Mouse (Mus musculus): ENCODE measurements around the gene Hoxb5. TPM values are rescaled to one million over a fixed set of nuclear protein-coding genes. Genes with fewer than 3 reads are reported as not detected.

Gene Hoxb5
- polyA plus RNA-seq (2011; ENCODE audit: insufficient read depth, insufficient read length, low replicate concordance, missing spikeins), result 0.52 and 1.3 TPM in 2 replicates

- WGBS, result 1% methylated on average over 69 of the region's 69 CpGs
- TF ChIP-seq POLR2A (IDR thresholded peaks at IDR 0.05; ENCODE audit: borderline replicate concordance, control insufficient read depth, low read depth, low read length) (no peak), CTCF (IDR thresholded peaks at IDR 0.05; ENCODE audit: control insufficient read depth, insufficient read depth, low read length) (peak; percentile 77)
- H3K4me1 ChIP-seq (ENCODE audit: control insufficient read depth, insufficient read depth, low read length), result no peaks in the 10 kb centered on the region
- no peak within 1 kb of the TSS for H3K4me3 ChIP-seq (replicated peaks; ENCODE audit: control insufficient read depth, low read depth, low read length)
- H3K27ac ChIP-seq (ENCODE audit: control insufficient read depth, insufficient read depth, low read depth, low read length, poor library complexity), result no peak within 1 kb of the TSS
Observed at GRCm38 (mm10) chr11:96303151-96304099, at the start of gene Hoxb5. Gene Hoxb5, plus strand, starts transcription at chr11:96303336.

- Histone ChIP-seq H3K27ac (ENCODE audit: control insufficient read depth, insufficient read depth, low read depth, low read length, poor library complexity) (no peak overlapping the region), H3K4me3 (replicated peaks; ENCODE audit: control insufficient read depth, low read depth, low read length) (no peak overlapping the region), H3K4me1 (ENCODE audit: control insufficient read depth, insufficient read depth, low read length) (no peaks in the 10 kb centered on the region)
- WGBS, result 6% methylated on average over 11 of the region's 11 CpGs
- TF ChIP-seq CTCF (IDR thresholded peaks at IDR 0.05; ENCODE audit: control insufficient read depth, insufficient read depth, low read length), result no peak
- no peak for TF ChIP-seq POLR2A (IDR thresholded peaks at IDR 0.05; ENCODE audit: borderline replicate concordance, control insufficient read depth, low read depth, low read length)
Observed at GRCm38 (mm10) chr11:96254221-96254620, 48.9 kb upstream of the Hoxb5 start.

- 3% methylated on average over 39 of the region's 39 CpGs for WGBS
- Histone ChIP-seq H3K4me3 (replicated peaks; ENCODE audit: control insufficient read depth, low read depth, low read length) (no peak overlapping the region), H3K27ac (ENCODE audit: control insufficient read depth, insufficient read depth, low read depth, low read length, poor library complexity) (no peak overlapping the region), H3K4me1 (ENCODE audit: control insufficient read depth, insufficient read depth, low read length) (no peaks in the 10 kb centered on the region)
- TF ChIP-seq POLR2A (IDR thresholded peaks at IDR 0.05; ENCODE audit: borderline replicate concordance, control insufficient read depth, low read depth, low read length) (no peak), CTCF (IDR thresholded peaks at IDR 0.05; ENCODE audit: control insufficient read depth, insufficient read depth, low read length) (no peak)
Observed at GRCm38 (mm10) chr11:96255111-96255995, 47.8 kb upstream of the Hoxb5 start.

- Histone ChIP-seq H3K4me3 (replicated peaks; ENCODE audit: control insufficient read depth, low read depth, low read length) (no peak overlapping the region), H3K27ac (ENCODE audit: control insufficient read depth, insufficient read depth, low read depth, low read length, poor library complexity) (no peak overlapping the region), H3K4me1 (ENCODE audit: control insufficient read depth, insufficient read depth, low read length) (no peaks in the 10 kb centered on the region)
- TF ChIP-seq CTCF (IDR thresholded peaks at IDR 0.05; ENCODE audit: control insufficient read depth, insufficient read depth, low read length), result no peak
- no peak for TF ChIP-seq POLR2A (IDR thresholded peaks at IDR 0.05; ENCODE audit: borderline replicate concordance, control insufficient read depth, low read depth, low read length)
- WGBS, result 23% methylated on average over 14 of the region's 14 CpGs
Observed at GRCm38 (mm10) chr11:96255996-96256445, 47.1 kb upstream of the Hoxb5 start.

GRCm38 (mm10) chr11:96257141-96257540 lies 46.0 kb upstream of the Hoxb5 start:
- Histone ChIP-seq H3K4me1 (ENCODE audit: control insufficient read depth, insufficient read depth, low read length) (no peaks in the 10 kb centered on the region), H3K27ac (ENCODE audit: control insufficient read depth, insufficient read depth, low read depth, low read length, poor library complexity) (no peak overlapping the region), H3K4me3 (replicated peaks; ENCODE audit: control insufficient read depth, low read depth, low read length) (no peak overlapping the region)
- no peak for TF ChIP-seq CTCF (IDR thresholded peaks at IDR 0.05; ENCODE audit: control insufficient read depth, insufficient read depth, low read length)
- no peak for TF ChIP-seq POLR2A (IDR thresholded peaks at IDR 0.05; ENCODE audit: borderline replicate concordance, control insufficient read depth, low read depth, low read length)
- WGBS, result 41% methylated on average over 2 of the region's 2 CpGs

- Histone ChIP-seq H3K4me3 (replicated peaks; ENCODE audit: control insufficient read depth, low read depth, low read length) (no peak overlapping the region), H3K27ac (ENCODE audit: control insufficient read depth, insufficient read depth, low read depth, low read length, poor library complexity) (no peak overlapping the region), H3K4me1 (ENCODE audit: control insufficient read depth, insufficient read depth, low read length) (no peaks in the 10 kb centered on the region)
- WGBS, result 54% methylated on average over 2 of the region's 2 CpGs
- TF ChIP-seq POLR2A (IDR thresholded peaks at IDR 0.05; ENCODE audit: borderline replicate concordance, control insufficient read depth, low read depth, low read length), result no peak
- no peak for TF ChIP-seq CTCF (IDR thresholded peaks at IDR 0.05; ENCODE audit: control insufficient read depth, insufficient read depth, low read length)
Observed at GRCm38 (mm10) chr11:96259038-96259437, 44.1 kb upstream of the Hoxb5 start.

GRCm38 (mm10) chr11:96259511-96259910 lies 43.6 kb upstream of the Hoxb5 start:
- H3K4me3 ChIP-seq (replicated peaks; ENCODE audit: control insufficient read depth, low read depth, low read length), result no peak overlapping the region
- H3K27ac ChIP-seq (ENCODE audit: control insufficient read depth, insufficient read depth, low read depth, low read length, poor library complexity), result no peak overlapping the region
- WGBS, result 10% methylated on average over 1 of the region's 1 CpGs
- H3K4me1 ChIP-seq (ENCODE audit: control insufficient read depth, insufficient read depth, low read length), result no peaks in the 10 kb centered on the region
- TF ChIP-seq POLR2A (IDR thresholded peaks at IDR 0.05; ENCODE audit: borderline replicate concordance, control insufficient read depth, low read depth, low read length), result no peak
- TF ChIP-seq CTCF (IDR thresholded peaks at IDR 0.05; ENCODE audit: control insufficient read depth, insufficient read depth, low read length), result no peak

Data from bone marrow, adult 2 months (tissue).